Mouse (Mus musculus): ENCODE measurements at regions not wholly inside any gene's neighbourhood (a gene's known extent, or its start where the extent isn't known, plus 50 kb on each side); places are given as distances from the start of the nearest gene placed in this dataset.

DNA sequence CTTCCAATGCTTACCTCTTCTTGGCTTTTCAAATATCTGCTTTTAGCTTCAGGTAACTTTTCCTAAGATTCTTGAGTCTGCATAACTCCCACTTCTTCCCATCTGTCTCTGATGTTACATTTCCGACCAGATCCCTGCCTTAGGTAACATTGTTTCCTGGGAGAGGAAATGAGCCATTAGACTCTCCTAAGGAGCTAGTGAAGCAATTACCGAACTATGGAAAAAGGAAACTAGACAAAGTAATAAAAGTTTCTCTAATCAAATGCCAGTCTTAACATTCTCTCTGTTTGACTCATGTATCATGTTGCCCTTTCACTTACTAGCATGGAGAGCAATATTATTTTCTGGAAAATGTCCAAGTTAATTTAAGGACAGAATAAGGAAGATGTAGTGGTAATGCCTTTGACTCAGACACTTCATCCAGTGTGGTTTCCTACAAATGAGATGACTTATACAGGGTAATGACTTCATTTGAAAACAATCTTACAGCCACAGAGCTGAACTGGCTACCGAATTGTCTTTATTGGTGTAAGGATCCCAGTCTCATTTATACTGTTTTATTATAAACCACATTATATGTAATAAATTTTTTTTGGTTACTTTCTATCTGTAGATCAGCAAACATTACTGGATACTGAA is 263.8 kb upstream of the Fam84a start:
- no peaks in the 10 kb centered on the region for H3K36me3 ChIP-seq (ENCODE audit: control insufficient read depth, insufficient read depth, low read length)
- no peak for TF ChIP-seq CTCF (IDR thresholded peaks at IDR 0.05; ENCODE audit: control insufficient read depth, insufficient read depth, insufficient replicate concordance, low read depth, low read length)
- TF ChIP-seq POLR2A (IDR thresholded peaks at IDR 0.05; ENCODE audit: control insufficient read depth, low read depth, low read length): no peak
- H3K27me3 ChIP-seq (ENCODE audit: control insufficient read depth, insufficient read depth, low read length): no peaks in the 10 kb centered on the region

DNA sequence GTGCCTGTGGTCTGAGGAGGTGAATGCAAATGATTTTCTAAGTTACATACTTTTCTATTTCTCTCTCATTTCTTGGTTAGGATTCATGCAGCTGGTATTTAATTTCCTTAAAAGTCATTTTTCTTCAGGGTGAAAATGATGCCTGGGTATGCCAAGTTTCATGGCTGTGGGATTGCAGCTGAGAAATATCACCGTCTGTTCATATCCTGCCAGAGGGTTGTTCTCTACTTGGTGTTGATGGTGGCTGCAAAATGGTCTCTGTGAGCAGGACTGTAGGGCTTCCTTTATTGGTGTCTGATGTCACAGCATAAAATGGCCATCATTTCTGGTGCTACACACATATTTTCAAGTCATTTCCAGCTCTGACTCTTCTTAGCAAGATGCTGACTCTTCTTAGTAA is 259.2 kb upstream of the Fam84a start:
- no peak overlapping the region for H3K27ac ChIP-seq (ENCODE audit: control insufficient read depth, insufficient read depth, low read depth, low read length)
- H3K27me3 ChIP-seq (ENCODE audit: control insufficient read depth, insufficient read depth, low read length): no peaks in the 10 kb centered on the region
- H3K4me1 ChIP-seq (ENCODE audit: control insufficient read depth, insufficient read depth, low read length): no peaks in the 10 kb centered on the region
- TF ChIP-seq POLR2A (IDR thresholded peaks at IDR 0.05; ENCODE audit: control insufficient read depth, low read depth, low read length) (no peak), CTCF (IDR thresholded peaks at IDR 0.05; ENCODE audit: control insufficient read depth, insufficient read depth, insufficient replicate concordance, low read depth, low read length) (no peak)
- H3K36me3 ChIP-seq (ENCODE audit: control insufficient read depth, insufficient read depth, low read length): no peaks in the 10 kb centered on the region
- no peak overlapping the region for H3K4me3 ChIP-seq (ENCODE audit: control insufficient read depth, low read depth, low read length)

More for the DNA sequence above, 263.8 kb upstream of the Fam84a start:
- Histone ChIP-seq H3K4me1 (ENCODE audit: control insufficient read depth, insufficient read depth, low read length) (no peaks in the 10 kb centered on the region), H3K27ac (ENCODE audit: control insufficient read depth, insufficient read depth, low read depth, low read length) (no peak overlapping the region), H3K4me3 (ENCODE audit: control insufficient read depth, low read depth, low read length) (no peak overlapping the region)

- no peak for TF ChIP-seq POLR2A (IDR thresholded peaks at IDR 0.05; ENCODE audit: control insufficient read depth, low read depth, low read length)
- TF ChIP-seq CTCF (IDR thresholded peaks at IDR 0.05; ENCODE audit: control insufficient read depth, insufficient read depth, insufficient replicate concordance, low read depth, low read length): no peak
Observed at GRCm38 (mm10) chr12:14405796-14406195, 253.9 kb upstream of the Fam84a start.

GRCm38 (mm10) chr12:14376211-14376610 is 224.4 kb upstream of the Fam84a start:
- Histone ChIP-seq H3K27ac (ENCODE audit: control insufficient read depth, insufficient read depth, low read depth, low read length) (no peak overlapping the region), H3K36me3 (ENCODE audit: control insufficient read depth, insufficient read depth, low read length) (no peaks in the 10 kb centered on the region), H3K4me1 (ENCODE audit: control insufficient read depth, insufficient read depth, low read length) (no peaks in the 10 kb centered on the region), H3K4me3 (ENCODE audit: control insufficient read depth, low read depth, low read length) (no peak overlapping the region), H3K27me3 (ENCODE audit: control insufficient read depth, insufficient read depth, low read length) (no peaks in the 10 kb centered on the region)
- no peak for TF ChIP-seq CTCF (IDR thresholded peaks at IDR 0.05; ENCODE audit: control insufficient read depth, insufficient read depth, insufficient replicate concordance, low read depth, low read length)
- no peak for TF ChIP-seq POLR2A (IDR thresholded peaks at IDR 0.05; ENCODE audit: control insufficient read depth, low read depth, low read length)

More at GRCm38 (mm10) chr12:14405796-14406195, 253.9 kb upstream of the Fam84a start:
- Histone ChIP-seq H3K36me3 (ENCODE audit: control insufficient read depth, insufficient read depth, low read length) (no peaks in the 10 kb centered on the region), H3K27ac (ENCODE audit: control insufficient read depth, insufficient read depth, low read depth, low read length) (no peak overlapping the region), H3K4me3 (ENCODE audit: control insufficient read depth, low read depth, low read length) (no peak overlapping the region), H3K27me3 (ENCODE audit: control insufficient read depth, insufficient read depth, low read length) (no peaks in the 10 kb centered on the region), H3K4me1 (ENCODE audit: control insufficient read depth, insufficient read depth, low read length) (no peaks in the 10 kb centered on the region)

DNA sequence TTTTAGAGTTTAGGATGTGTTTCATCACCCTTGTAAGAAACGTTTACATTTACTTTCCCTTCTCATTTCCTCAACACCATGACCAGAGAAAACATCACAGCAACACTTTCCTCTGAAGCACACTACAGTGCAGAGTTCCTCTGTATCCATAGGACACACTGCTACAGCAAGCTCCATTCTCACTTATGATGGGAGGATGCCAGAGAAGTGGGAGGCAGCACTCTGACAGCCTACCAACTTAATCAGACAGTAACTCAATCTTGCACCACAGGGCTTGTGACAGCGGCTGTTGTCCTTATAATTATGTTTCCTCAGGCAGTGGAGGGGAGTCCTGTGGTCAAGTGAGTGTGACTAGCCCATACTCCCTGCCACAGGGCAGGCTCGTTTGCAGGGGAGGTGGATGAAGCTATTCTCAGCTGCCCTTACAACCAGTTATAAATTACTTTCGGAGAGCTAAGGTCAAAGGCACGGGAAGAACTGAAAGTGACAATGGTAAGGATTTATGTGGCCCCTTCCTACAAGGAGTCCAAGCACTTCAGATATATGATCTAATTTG is 186.5 kb upstream of the Fam84a start:
- TF ChIP-seq CTCF (IDR thresholded peaks at IDR 0.05; ENCODE audit: control insufficient read depth, insufficient read depth, insufficient replicate concordance, low read depth, low read length) (no peak), POLR2A (IDR thresholded peaks at IDR 0.05; ENCODE audit: control insufficient read depth, low read depth, low read length) (no peak)
- Histone ChIP-seq H3K4me1 (ENCODE audit: control insufficient read depth, insufficient read depth, low read length) (no peaks in the 10 kb centered on the region), H3K4me3 (ENCODE audit: control insufficient read depth, low read depth, low read length) (no peak overlapping the region), H3K36me3 (ENCODE audit: control insufficient read depth, insufficient read depth, low read length) (no peaks in the 10 kb centered on the region), H3K27me3 (ENCODE audit: control insufficient read depth, insufficient read depth, low read length) (no peaks in the 10 kb centered on the region), H3K27ac (ENCODE audit: control insufficient read depth, insufficient read depth, low read depth, low read length) (no peak overlapping the region)

- TF ChIP-seq POLR2A (IDR thresholded peaks at IDR 0.05; ENCODE audit: control insufficient read depth, low read depth, low read length): no peak
- no peak for TF ChIP-seq CTCF (IDR thresholded peaks at IDR 0.05; ENCODE audit: control insufficient read depth, insufficient read depth, insufficient replicate concordance, low read depth, low read length)
- no peaks in the 10 kb centered on the region for H3K4me1 ChIP-seq (ENCODE audit: control insufficient read depth, insufficient read depth, low read length)
- no peak overlapping the region for H3K4me3 ChIP-seq (ENCODE audit: control insufficient read depth, low read depth, low read length)
- H3K27ac ChIP-seq (ENCODE audit: control insufficient read depth, insufficient read depth, low read depth, low read length): no peak overlapping the region
- no peaks in the 10 kb centered on the region for H3K36me3 ChIP-seq (ENCODE audit: control insufficient read depth, insufficient read depth, low read length)
- no peaks in the 10 kb centered on the region for H3K27me3 ChIP-seq (ENCODE audit: control insufficient read depth, insufficient read depth, low read length)
Observed at GRCm38 (mm10) chr12:14337813-14338212, 186.0 kb upstream of the Fam84a start.

DNA sequence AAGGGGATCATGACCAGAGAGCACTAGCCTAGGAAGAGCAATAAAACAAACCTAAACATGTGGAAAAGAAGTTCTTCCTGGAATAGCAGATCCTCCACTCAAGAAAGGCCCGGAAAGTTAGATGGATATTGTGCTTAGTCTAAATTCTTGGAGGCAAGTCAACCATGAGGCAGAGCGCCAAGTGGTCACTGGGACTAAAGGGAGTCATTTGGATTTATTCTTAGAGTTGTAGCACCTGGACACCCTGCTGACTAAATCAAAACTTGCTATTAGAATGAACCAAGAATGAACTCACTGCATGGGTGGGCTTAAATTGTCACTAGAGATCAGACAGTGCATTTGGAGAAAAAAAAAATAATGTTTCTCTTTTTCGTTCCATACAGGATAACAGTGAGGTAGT is 166.8 kb upstream of the Fam84a start:
- Histone ChIP-seq H3K4me1 (ENCODE audit: control insufficient read depth, insufficient read depth, low read length) (no peaks in the 10 kb centered on the region), H3K36me3 (ENCODE audit: control insufficient read depth, insufficient read depth, low read length) (no peaks in the 10 kb centered on the region), H3K27ac (ENCODE audit: control insufficient read depth, insufficient read depth, low read depth, low read length) (no peak overlapping the region), H3K27me3 (ENCODE audit: control insufficient read depth, insufficient read depth, low read length) (no peaks in the 10 kb centered on the region), H3K4me3 (ENCODE audit: control insufficient read depth, low read depth, low read length) (no peak overlapping the region)
- TF ChIP-seq CTCF (IDR thresholded peaks at IDR 0.05; ENCODE audit: control insufficient read depth, insufficient read depth, insufficient replicate concordance, low read depth, low read length) (no peak), POLR2A (IDR thresholded peaks at IDR 0.05; ENCODE audit: control insufficient read depth, low read depth, low read length) (no peak)

All from testis, adult 2 months (tissue).